Mouse (Mus musculus): ENCODE results near the gene Dnph1.

Dnph1 gene

GRCm38 (mm10) chr17:46503847-46504638 lies 7.5 kb downstream of the Dnph1 start:
- DNase-seq (ENCODE audit: low spot score): no peak

- DNase-seq (ENCODE audit: low spot score): no peak
These were observed 9.1 kb downstream of the Dnph1 start for GRCm38 (mm10) chr17:46505617-46506016.

- no peak for DNase-seq (ENCODE audit: low spot score)
These were observed 14.7 kb downstream of the Dnph1 start for GRCm38 (mm10) chr17:46511059-46511710.

- DNase-seq (ENCODE audit: low spot score): no peak
These were observed 16.8 kb downstream of the Dnph1 start for GRCm38 (mm10) chr17:46513329-46513728.

- DNase-seq (ENCODE audit: low spot score): no peak
These were observed 23.5 kb downstream of the Dnph1 start for GRCm38 (mm10) chr17:46519971-46520370.

GRCm38 (mm10) chr17:46520385-46520979 lies 24.0 kb downstream of the Dnph1 start:
- DNase-seq (ENCODE audit: low spot score): no peak

- DNase-seq (ENCODE audit: low spot score): no peak
These were observed 24.7 kb downstream of the Dnph1 start for GRCm38 (mm10) chr17:46521174-46521573.

- no peak for DNase-seq (ENCODE audit: low spot score)
These were observed 25.6 kb downstream of the Dnph1 start for GRCm38 (mm10) chr17:46521963-46522668.

GRCm38 (mm10) chr17:46525065-46525464 lies 28.6 kb downstream of the Dnph1 start:
- no peak for DNase-seq (ENCODE audit: low spot score)

GRCm38 (mm10) chr17:46525579-46526307 lies 29.2 kb downstream of the Dnph1 start:
- peak; percentile 91 for DNase-seq (ENCODE audit: low spot score)

- no peak for DNase-seq (ENCODE audit: low spot score)
These were observed 47.1 kb downstream of the Dnph1 start for GRCm38 (mm10) chr17:46543661-46544060.

- DNase-seq (ENCODE audit: low spot score): peak; percentile 82
These were observed 49.5 kb downstream of the Dnph1 start, which contains the start of gene Cul9 for GRCm38 (mm10) chr17:46545813-46546564. Gene Cul9 (minus strand): TSS chr17:46546388.

- no peak for DNase-seq (ENCODE audit: low spot score)
These were observed 50.1 kb downstream of the Dnph1 start for GRCm38 (mm10) chr17:46546591-46546990.

- no peak for DNase-seq (ENCODE audit: low spot score)
These were observed 50.5 kb downstream of the Dnph1 start for GRCm38 (mm10) chr17:46546995-46547394.

- peak; percentile 69 for DNase-seq (ENCODE audit: low spot score)
These were observed 51.4 kb downstream of the Dnph1 start for GRCm38 (mm10) chr17:46547923-46548322.

- no peak for DNase-seq (ENCODE audit: low spot score)
These were observed 52.2 kb downstream of the Dnph1 start for GRCm38 (mm10) chr17:46548741-46549140.

GRCm38 (mm10) chr17:46549193-46549592 lies 52.7 kb downstream of the Dnph1 start:
- DNase-seq (ENCODE audit: low spot score): peak; percentile 84
